Mouse (Mus musculus) embryo, embryonic 10.5 days (tissue): Measurements from ENCODE around the gene Adm2.

Experiments used
- DNase-seq: peaks from one replicate; pipeline ENCODE4 v3.0.0-alpha.2; 2015; ENCODE audit warnings: low spot score

Adm2 gene

GRCm38 (mm10) chr15:89309962-89310498 is 12.5 kb upstream of the Adm2 start:
- no peak for DNase-seq

- DNase-seq = no peak
These were observed 9.2 kb upstream of the Adm2 start for GRCm38 (mm10) chr15:89313359-89313758.

DNA sequence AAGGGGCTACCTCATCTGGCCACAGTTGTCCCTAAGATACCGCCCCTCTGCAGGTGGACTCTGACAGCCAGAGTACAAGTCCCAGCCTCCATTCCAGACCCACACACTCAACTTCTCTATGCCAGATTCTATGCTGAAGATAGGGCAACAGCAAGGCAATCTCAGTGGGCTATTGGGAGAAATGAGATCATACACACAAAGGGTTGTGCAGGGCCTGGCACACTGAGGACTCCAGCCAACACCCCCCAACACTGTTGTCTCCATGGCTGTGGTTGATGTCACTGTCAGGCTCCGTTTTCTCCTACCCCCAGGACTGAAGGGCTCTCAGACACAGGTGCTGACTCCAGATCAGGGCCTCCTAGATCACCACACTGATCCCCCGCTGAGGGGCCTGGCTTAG is 8.4 kb upstream of the Adm2 start:
- no peak for DNase-seq

DNA sequence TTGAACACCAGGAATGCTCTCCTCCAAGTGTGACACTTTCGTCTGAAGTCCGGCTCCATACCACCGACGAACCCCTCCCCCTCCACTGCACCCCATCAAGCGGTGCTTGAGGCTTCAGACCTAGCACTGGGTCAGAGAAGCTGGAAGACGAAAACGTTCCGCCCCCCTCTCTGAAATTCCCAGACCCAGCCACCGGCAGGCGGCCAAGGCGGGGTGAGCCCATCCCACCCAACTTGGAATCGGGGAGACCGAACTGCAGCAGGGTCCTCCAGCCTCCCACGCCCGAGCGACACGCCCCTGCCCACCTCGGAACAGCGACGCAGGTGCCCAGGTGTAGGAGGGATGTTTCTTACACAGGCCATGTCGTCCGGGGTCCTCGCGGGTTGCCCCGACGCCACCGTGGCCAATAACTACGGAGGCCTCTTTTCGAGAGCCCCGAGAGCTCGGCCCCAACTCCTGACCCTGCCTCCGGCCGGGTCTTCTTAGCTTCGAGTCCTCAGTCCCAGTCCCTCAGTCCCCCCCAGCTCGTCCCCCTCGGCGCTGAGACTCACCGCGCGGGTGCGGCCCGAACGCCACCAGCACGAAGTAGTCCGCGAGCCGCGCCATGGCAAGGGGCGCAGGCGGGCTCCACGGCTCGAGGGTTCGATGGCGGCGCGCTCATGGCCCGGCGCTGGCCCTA is 7.9 kb upstream of the Adm2 start:
- peak; percentile 38 for DNase-seq

DNA sequence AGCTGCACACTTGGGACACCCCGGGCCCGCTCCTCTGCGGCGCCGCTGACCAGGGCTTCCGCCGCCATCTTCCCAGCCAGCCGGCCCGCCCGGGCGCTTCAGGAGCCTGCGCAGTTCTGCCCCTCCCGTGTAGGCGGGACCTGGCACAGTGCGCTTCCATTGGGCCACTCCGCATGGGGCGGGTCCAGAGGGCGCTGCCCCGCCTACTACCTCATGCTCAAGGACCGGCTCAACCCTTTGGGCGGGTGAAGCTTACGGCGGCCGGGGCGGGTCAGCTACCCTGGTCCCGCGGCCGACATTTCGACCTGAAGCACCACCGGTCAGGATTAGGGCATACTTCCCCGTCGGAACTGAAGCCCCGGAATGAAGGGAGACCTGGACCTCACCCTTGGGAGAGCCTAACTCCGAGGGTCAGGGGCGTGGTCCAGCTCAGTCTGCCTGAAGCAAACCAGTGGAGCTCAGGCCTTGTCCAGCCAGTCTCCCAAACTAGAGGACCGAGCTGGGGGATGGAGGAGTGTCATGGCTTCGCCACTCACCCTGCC is 7.3 kb upstream of the Adm2 start, which contains the start of gene Sbf1:
Gene Sbf1 (minus strand): TSS at position 122 of the 542 bp plus-strand sequence.
- DNase-seq = peak; percentile 98

- DNase-seq = peak; percentile 30
These were observed 6.4 kb upstream of the Adm2 start for GRCm38 (mm10) chr15:89316146-89316545.

- no peak for DNase-seq
These were observed 1.3 kb upstream of the Adm2 start for GRCm38 (mm10) chr15:89321264-89321663.

GRCm38 (mm10) chr15:89323656-89324055 is 1.1 kb downstream of the Adm2 start:
- DNase-seq = no peak

- DNase-seq = no peak
These were observed 3.9 kb downstream of the Adm2 start for GRCm38 (mm10) chr15:89326441-89326840.

GRCm38 (mm10) chr15:89334271-89334670 is 11.8 kb downstream of the Adm2 start, which contains the start of gene Miox:
TSS of gene Miox (plus strand) at chr15:89334398.
- no peak for DNase-seq

GRCm38 (mm10) chr15:89334774-89335537 is 12.4 kb downstream of the Adm2 start:
- no peak for DNase-seq

- DNase-seq = no peak
These were observed 13.9 kb downstream of the Adm2 start for GRCm38 (mm10) chr15:89336422-89336821.

GRCm38 (mm10) chr15:89339696-89340095 is 17.2 kb downstream of the Adm2 start:
- no peak for DNase-seq

DNA sequence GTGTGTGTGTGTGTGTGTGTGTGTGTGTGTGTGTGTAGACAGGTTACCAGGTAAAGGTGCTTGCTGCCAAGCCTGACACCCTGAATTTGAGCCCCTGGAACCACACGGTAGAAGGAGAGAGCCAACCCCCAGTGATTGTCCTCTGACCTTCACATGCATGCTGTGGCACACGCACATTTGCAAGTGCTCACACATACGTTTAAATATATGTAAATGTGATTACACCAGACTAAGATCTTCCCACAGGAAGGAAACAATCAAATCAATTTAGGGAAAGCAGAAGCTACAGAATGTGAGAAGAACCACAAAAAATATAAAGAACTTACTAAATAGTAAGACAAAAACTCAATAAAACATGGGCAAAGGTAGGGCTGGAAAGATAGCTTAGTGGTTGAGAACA is 17.6 kb downstream of the Adm2 start:
- DNase-seq = no peak

- no peak for DNase-seq
These were observed 19.2 kb downstream of the Adm2 start for GRCm38 (mm10) chr15:89341678-89342077.

GRCm38 (mm10) chr15:89343325-89343724 is 20.8 kb downstream of the Adm2 start:
- DNase-seq = no peak

DNA sequence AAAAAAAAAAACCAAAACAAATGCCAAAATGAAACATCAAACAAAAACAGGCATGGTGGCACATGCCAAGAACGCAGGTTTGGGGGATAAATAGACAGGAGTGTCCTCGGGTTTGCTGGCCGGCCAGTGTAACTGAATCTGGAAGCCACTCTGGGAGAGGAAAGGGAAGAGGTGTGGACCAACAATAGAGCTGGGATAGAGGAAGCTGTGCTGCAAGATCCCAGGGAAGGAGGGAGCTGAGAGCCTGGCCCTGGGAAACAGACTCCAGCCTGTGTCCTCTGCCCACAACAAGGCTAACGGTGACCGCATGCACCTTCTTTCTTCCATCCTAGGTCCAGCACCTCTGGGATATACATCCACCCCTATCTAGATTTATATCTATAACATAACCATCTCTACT is 27.9 kb downstream of the Adm2 start:
- DNase-seq = no peak

DNA sequence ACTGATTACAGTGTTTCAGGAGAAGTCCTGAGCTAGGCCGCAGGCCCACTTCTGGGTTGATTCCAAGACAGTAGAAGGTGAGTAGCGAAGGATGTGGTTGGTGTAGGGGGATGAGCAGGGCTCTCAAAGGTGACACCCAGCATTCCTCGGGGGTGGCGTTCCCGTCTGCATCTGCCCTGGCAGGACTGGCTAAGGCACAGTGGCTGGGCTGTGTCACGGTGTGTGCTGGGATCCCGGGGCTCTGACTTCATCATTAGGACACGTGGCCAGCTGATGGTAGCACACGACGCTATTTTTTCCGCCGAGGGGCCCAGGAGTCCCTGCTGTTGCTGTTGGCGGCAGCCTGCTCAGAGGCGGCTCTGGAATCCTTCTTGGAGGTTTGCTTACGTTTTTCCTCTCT is 28.8 kb downstream of the Adm2 start:
- DNase-seq = no peak

DNA sequence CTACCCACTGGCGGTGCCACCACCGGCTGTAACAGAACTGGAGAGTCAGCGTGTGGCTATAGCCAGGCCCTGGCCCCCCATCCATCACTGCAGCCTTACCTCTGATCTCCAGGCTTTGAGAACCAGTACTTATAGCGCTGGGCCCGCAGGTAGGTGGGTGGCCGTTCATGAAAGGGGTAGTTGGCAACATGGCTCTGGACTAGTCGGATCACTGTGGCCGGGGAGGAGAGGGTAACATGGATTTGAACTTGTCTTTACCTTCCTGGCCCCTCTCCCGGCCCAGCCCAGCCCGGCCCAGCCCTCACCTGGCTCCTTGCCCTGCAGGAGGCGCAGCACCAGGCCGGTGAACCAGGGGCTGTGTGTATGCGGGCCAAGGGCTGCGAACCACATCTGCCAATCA is 29.5 kb downstream of the Adm2 start:
- no peak for DNase-seq

- no peak for DNase-seq
These were observed 30.3 kb downstream of the Adm2 start for GRCm38 (mm10) chr15:89352795-89353194.

GRCm38 (mm10) chr15:89353837-89354236 is 31.3 kb downstream of the Adm2 start:
- DNase-seq = no peak

DNA sequence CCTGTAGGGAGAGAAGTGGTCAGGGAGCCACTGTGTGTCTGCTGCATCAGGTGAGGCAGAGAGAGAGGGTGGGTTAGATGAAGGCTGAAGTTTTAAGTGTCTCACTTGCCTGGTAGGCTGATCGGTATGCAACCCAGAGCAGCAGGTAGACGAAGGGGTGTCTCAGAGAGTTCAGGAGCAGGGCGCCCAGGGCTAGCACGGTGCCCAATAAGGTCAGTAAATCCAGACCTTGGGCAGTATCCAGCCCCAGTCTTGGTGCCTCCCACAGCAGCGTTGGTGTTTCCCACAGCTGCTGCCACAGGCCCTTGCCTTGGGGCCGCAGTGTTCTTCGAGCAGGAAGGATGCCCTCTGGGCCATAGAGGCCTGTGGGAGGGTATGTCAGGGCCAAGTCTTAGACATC is 31.9 kb downstream of the Adm2 start:
- no peak for DNase-seq
